8 mouse cellular contexts compared by ENCODE assay signal in the genomic region with DNA sequence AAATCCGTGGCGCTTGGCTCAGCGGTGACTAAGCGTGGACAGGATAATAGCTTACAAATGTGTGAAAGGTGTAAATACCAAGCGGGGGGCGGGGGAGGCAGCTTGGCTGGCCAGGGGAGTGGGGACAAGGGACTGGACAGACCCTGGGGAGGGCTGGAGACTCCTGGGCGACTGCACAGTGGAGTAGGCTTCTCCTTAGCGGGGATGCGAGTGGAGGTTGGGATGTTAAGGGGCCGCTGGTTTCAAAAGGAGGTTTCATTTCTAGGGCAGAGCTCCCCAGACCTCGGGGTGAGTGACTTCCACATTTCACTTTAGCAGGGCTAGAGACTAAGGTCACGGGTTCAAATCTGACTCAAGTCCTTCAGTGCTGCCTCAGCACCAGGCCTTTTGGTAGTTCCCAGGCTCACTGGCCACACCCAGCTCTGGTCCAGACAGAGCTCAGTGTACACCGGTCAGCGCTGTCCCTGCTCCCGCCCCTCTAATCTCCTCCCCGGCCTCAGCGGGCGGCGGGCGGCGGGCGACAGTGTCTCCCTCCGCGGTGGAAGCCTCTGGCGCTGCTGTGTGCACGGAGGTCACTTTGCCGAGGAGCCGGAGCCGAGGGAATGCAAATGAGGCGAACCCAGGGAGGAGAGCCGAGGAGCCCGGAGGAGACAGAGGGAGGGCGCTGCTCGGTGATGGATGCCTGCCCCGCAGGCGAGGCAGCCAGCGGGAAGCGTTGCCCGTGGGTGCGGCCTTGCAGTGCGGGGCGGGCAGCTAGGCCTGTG. TPM values are rescaled to one million over a fixed set of nuclear protein-coding genes. Genes with fewer than 3 reads are reported as not detected.
A peak's percentile ranks its signal among the peaks of the same experiment; 100 is the strongest.
DNase-seq lines count a peak whose midpoint lies in the region; ATAC-seq and TF ChIP-seq lines count a peak whose summit lies in the region.

No protein-coding gene starts in this region.

- peak overlapping the region; percentile 69; the same call in 1 of the 2 replicates for H3K27ac ChIP-seq in gastrocnemius, adult 2 months
- H3K27ac ChIP-seq in embryonic facial prominence, embryonic 13.5 days = no peak overlapping the region
- H3K27ac ChIP-seq in hindbrain, embryonic 10.5 days = peak overlapping the region; percentile 85
- no peak overlapping the region for H3K27ac ChIP-seq in limb, embryonic 14.5 days (replicated peaks; ENCODE audit: low read depth, low read length)

- H3K4me3 ChIP-seq in gastrocnemius, adult 2 months = peak overlapping the region; percentile 67
- peak overlapping the region; percentile 70 for H3K4me3 ChIP-seq in G1E (ENCODE audit: low read depth, low read length)
- H3K4me3 ChIP-seq in embryonic facial prominence, embryonic 13.5 days = peak overlapping the region; percentile 33
- H3K4me3 ChIP-seq in hindbrain, embryonic 10.5 days = peak overlapping the region; percentile 49
- H3K4me3 ChIP-seq in limb, embryonic 14.5 days (replicated peaks; ENCODE audit: low read length) = peak overlapping the region; percentile 31

- ATAC-seq in G1E (ENCODE audit: extremely low read depth, insufficient number of reproducible peaks, low FRiP score, poor library complexity, severe bottlenecking) = no peak
- ATAC-seq in embryonic facial prominence, embryonic 13.5 days (ENCODE audit: insufficient number of reproducible peaks, insufficient read depth, low FRiP score, low TSS enrichment, low read depth) = peak; percentile 63
- peak; percentile 55 for ATAC-seq in limb, embryonic 14.5 days (ENCODE audit: low FRiP score, low read depth)

- peaks cover 4% of the 10 kb centered on the region for H3K9me3 ChIP-seq in G1E (replicated peaks)
- no peaks in the 10 kb centered on the region for H3K9me3 ChIP-seq in embryonic facial prominence, embryonic 13.5 days
- H3K9me3 ChIP-seq in hindbrain, embryonic 10.5 days = no peaks in the 10 kb centered on the region
- H3K9me3 ChIP-seq in limb, embryonic 14.5 days (ENCODE audit: control insufficient read depth, low read length) = no peaks in the 10 kb centered on the region

- no peaks in the 10 kb centered on the region for H3K36me3 ChIP-seq in G1E (replicated peaks)
- no peaks in the 10 kb centered on the region for H3K36me3 ChIP-seq in embryonic facial prominence, embryonic 13.5 days
- H3K36me3 ChIP-seq in hindbrain, embryonic 10.5 days = no peaks in the 10 kb centered on the region
- H3K36me3 ChIP-seq in limb, embryonic 14.5 days (ENCODE audit: control insufficient read depth, insufficient read depth, low read length) = no peaks in the 10 kb centered on the region

- intact Hi-C loops in gastrocnemius, adult 2 months (cut with DNase I) = no loop called here

- no peak for TF ChIP-seq POLR2A in limb, embryonic 14.5 days (IDR thresholded peaks at IDR 0.05; ENCODE audit: borderline replicate concordance, extremely low read depth, insufficient read depth, insufficient read length)

- H3K27me3 ChIP-seq in G1E (ENCODE audit: insufficient read depth, low read length) = peaks cover 64% of the 10 kb centered on the region
- H3K27me3 ChIP-seq in embryonic facial prominence, embryonic 13.5 days = peaks cover 64% of the 10 kb centered on the region
- H3K27me3 ChIP-seq in hindbrain, embryonic 10.5 days (ENCODE audit: insufficient read depth, poor library complexity, severe bottlenecking) = peaks cover 85% of the 10 kb centered on the region
- H3K27me3 ChIP-seq in limb, embryonic 14.5 days (ENCODE audit: control insufficient read depth, insufficient read depth, low read length) = peaks cover 24% of the 10 kb centered on the region

- H3K4me1 ChIP-seq in G1E (ENCODE audit: insufficient read depth, low read depth, low read length) = peaks cover 87% of the 10 kb centered on the region
- peaks cover 33% of the 10 kb centered on the region for H3K4me1 ChIP-seq in embryonic facial prominence, embryonic 13.5 days
- peaks cover 69% of the 10 kb centered on the region for H3K4me1 ChIP-seq in hindbrain, embryonic 10.5 days (replicated peaks)
- peaks cover 19% of the 10 kb centered on the region for H3K4me1 ChIP-seq in limb, embryonic 14.5 days (ENCODE audit: control insufficient read depth, insufficient read depth, low read length)

- H3K9ac ChIP-seq in embryonic facial prominence, embryonic 13.5 days = peak overlapping the region; percentile 56
- H3K9ac ChIP-seq in limb, embryonic 14.5 days (ENCODE audit: low read depth, low read length, severe bottlenecking) = peak overlapping the region; percentile 38

- TF ChIP-seq CTCF in gastrocnemius, adult 2 months (IDR thresholded peaks at IDR 0.05) = peak; percentile 3; the same call in 1 of the 2 replicates
- TF ChIP-seq CTCF in G1E (IDR thresholded peaks at IDR 0.05; ENCODE audit: low read depth, low read length) = no peak

- peak; percentile 72 for DNase-seq in gastrocnemius, adult 2 months
- no peak for DNase-seq in gastrocnemius, adult 8-10 months (ENCODE audit: low spot score in 2 of 2)
- DNase-seq in G1E (ENCODE audit: low spot score) = no peak
- DNase-seq in hindbrain, embryonic 10.5 days (ENCODE audit: low spot score) = peak; percentile 68
- DNase-seq in limb, embryonic 14.5 days (ENCODE audit: low spot score) = no peak
- DNase-seq in neural tube, embryonic 10.5 days (ENCODE audit: extremely low spot score, low spot score) = peak; percentile 76
- DNase-seq in layer of hippocampus, adult 8-10 months (ENCODE audit: low spot score in 2 of 2) = no peak

- peak overlapping the region; percentile 61 for H3K4me2 ChIP-seq in embryonic facial prominence, embryonic 13.5 days
- peak overlapping the region; percentile 53 for H3K4me2 ChIP-seq in limb, embryonic 14.5 days (replicated peaks; ENCODE audit: low read depth, low read length, severe bottlenecking)

- WGBS in embryonic facial prominence, embryonic 13.5 days = 3% methylated on average over 42 of the region's 42 CpGs
- 3% methylated on average over 42 of the region's 42 CpGs for WGBS in hindbrain, embryonic 10.5 days
- 3% methylated on average over 30 of the region's 42 CpGs for WGBS in limb, embryonic 14.5 days

RNA-seq across cellular contexts. Expression of a gene that starts 8.0 kb away (rescaled TPM):
- not detected for total RNA-seq in gastrocnemius, adult 2 months (2021)
- total RNA-seq in gastrocnemius, adult 8-10 months (2022) = not detected
- total RNA-seq in G1E (2014; fragmentation: Nextera tagmentation) (1.1 and 2.9 TPM in 2 replicates), G1E (2017) (1.7 and 2.6 TPM in 2 replicates)
- polyA plus RNA-seq in G1E (2012) = 8.7 and 8.8 TPM in 2 replicates
- polyA plus RNA-seq in embryonic facial prominence, embryonic 13.5 days (2015; fragmentation: Nextera tagmentation; extraction: Ambion mirVana) = 0.30 and 0.45 TPM in 2 replicates
- polyA plus RNA-seq in hindbrain, embryonic 10.5 days (2016; fragmentation: Nextera tagmentation; extraction: Ambion mirVana) = 3.8 and 9.3 TPM in 2 replicates
- 0.35 and 0.72 TPM in 2 replicates for polyA plus RNA-seq in limb, embryonic 14.5 days (2012; rRNA removed)
- polyA plus RNA-seq in limb, embryonic 14.5 days (2014; fragmentation: Nextera tagmentation; extraction: Ambion mirVana) = 0.10 and 0.15 TPM in 2 replicates
- 1 to 10 TPM; 5.8 to 6.6 (median 6.0) TPM for total RNA-seq in layer of hippocampus, adult 8-10 months (2022)

RNA-seq across cellular contexts. Expression of a gene that starts 20.9 kb away (rescaled TPM):
- 1 to 10 TPM; 3.0 to 6.2 TPM for total RNA-seq in gastrocnemius, adult 2 months (2021)
- 1 to 10 TPM; 2.0 to 3.5 (median 2.5) TPM for total RNA-seq in gastrocnemius, adult 8-10 months (2022)
- total RNA-seq in G1E (2014; fragmentation: Nextera tagmentation) = 19.9 and 23.6 TPM in 2 replicates
- 12.0 and 16.6 TPM in 2 replicates for total RNA-seq in G1E (2017)
- 119 and 121 TPM in 2 replicates for polyA plus RNA-seq in G1E (2012)
- polyA plus RNA-seq in embryonic facial prominence, embryonic 13.5 days (2015; fragmentation: Nextera tagmentation; extraction: Ambion mirVana) = 30.6 and 31.5 TPM in 2 replicates
- 25.1 and 29.8 TPM in 2 replicates for polyA plus RNA-seq in hindbrain, embryonic 10.5 days (2016; fragmentation: Nextera tagmentation; extraction: Ambion mirVana)
- 104 and 148 TPM in 2 replicates for polyA plus RNA-seq in limb, embryonic 14.5 days (2012; rRNA removed)
- polyA plus RNA-seq in limb, embryonic 14.5 days (2014; fragmentation: Nextera tagmentation; extraction: Ambion mirVana) = 61.6 and 65.0 TPM in 2 replicates
- 10 to 100 TPM; 71.4 to 79.7 (median 77.2) TPM for total RNA-seq in layer of hippocampus, adult 8-10 months (2022)

RNA-seq across cellular contexts. Expression of a gene that starts 21.1 kb away (rescaled TPM):
- total RNA-seq in gastrocnemius, adult 2 months (2021) = not detected
- total RNA-seq in gastrocnemius, adult 8-10 months (2022) = not detected
- total RNA-seq in G1E (2014; fragmentation: Nextera tagmentation) (0.30 TPM in 1 of 2 replicates, not detected in the other), G1E (2017) (0.76 and 1.1 TPM in 2 replicates)
- polyA plus RNA-seq in G1E (2012) = 4.0 and 4.8 TPM in 2 replicates
- polyA plus RNA-seq in embryonic facial prominence, embryonic 13.5 days (2015; fragmentation: Nextera tagmentation; extraction: Ambion mirVana) = 1.1 and 1.5 TPM in 2 replicates
- polyA plus RNA-seq in hindbrain, embryonic 10.5 days (2016; fragmentation: Nextera tagmentation; extraction: Ambion mirVana) = 8.6 and 20.4 TPM in 2 replicates
- 1.4 and 2.0 TPM in 2 replicates for polyA plus RNA-seq in limb, embryonic 14.5 days (2012; rRNA removed)
- 0.51 and 1.1 TPM in 2 replicates for polyA plus RNA-seq in limb, embryonic 14.5 days (2014; fragmentation: Nextera tagmentation; extraction: Ambion mirVana)
- total RNA-seq in layer of hippocampus, adult 8-10 months (2022) = 10 to 100 TPM; 49.1 to 64.8 (median 55.6) TPM

RNA-seq across cellular contexts. Expression of a gene that starts 22.5 kb away (rescaled TPM):
- 10 to 100 TPM; 41.1 to 42.7 TPM for total RNA-seq in gastrocnemius, adult 2 months (2021)
- 10 to 100 TPM; 41.1 to 50.3 (median 42.8) TPM for total RNA-seq in gastrocnemius, adult 8-10 months (2022)
- total RNA-seq in G1E (2014; fragmentation: Nextera tagmentation) (179 and 182 TPM in 2 replicates), G1E (2017) (178 and 183 TPM in 2 replicates)
- 328 and 349 TPM in 2 replicates for polyA plus RNA-seq in G1E (2012)
- polyA plus RNA-seq in embryonic facial prominence, embryonic 13.5 days (2015; fragmentation: Nextera tagmentation; extraction: Ambion mirVana) = 74.2 and 83.0 TPM in 2 replicates
- polyA plus RNA-seq in hindbrain, embryonic 10.5 days (2016; fragmentation: Nextera tagmentation; extraction: Ambion mirVana) = 62.3 and 91.2 TPM in 2 replicates
- 144 and 199 TPM in 2 replicates for polyA plus RNA-seq in limb, embryonic 14.5 days (2012; rRNA removed)
- 71.8 and 74.9 TPM in 2 replicates for polyA plus RNA-seq in limb, embryonic 14.5 days (2014; fragmentation: Nextera tagmentation; extraction: Ambion mirVana)
- 10 to 100 TPM; 58.3 to 77.2 (median 72.7) TPM for total RNA-seq in layer of hippocampus, adult 8-10 months (2022)

RNA-seq across cellular contexts. Expression of a gene that starts 48.0 kb away (rescaled TPM):
- total RNA-seq in gastrocnemius, adult 2 months (2021) = 10 to 100 TPM; 28.4 to 41.4 TPM
- 10 to 100 TPM; 22.2 to 38.4 (median 28.3) TPM for total RNA-seq in gastrocnemius, adult 8-10 months (2022)
- total RNA-seq in G1E (2014; fragmentation: Nextera tagmentation) (not detected in 2 replicates), G1E (2017) (0.05 and 0.17 TPM in 2 replicates)
- not detected in 2 replicates for polyA plus RNA-seq in G1E (2012)
- 62.3 and 67.1 TPM in 2 replicates for polyA plus RNA-seq in embryonic facial prominence, embryonic 13.5 days (2015; fragmentation: Nextera tagmentation; extraction: Ambion mirVana)
- polyA plus RNA-seq in hindbrain, embryonic 10.5 days (2016; fragmentation: Nextera tagmentation; extraction: Ambion mirVana) = 37.9 and 44.2 TPM in 2 replicates
- polyA plus RNA-seq in limb, embryonic 14.5 days (2012; rRNA removed) = 315 and 381 TPM in 2 replicates
- 108 and 120 TPM in 2 replicates for polyA plus RNA-seq in limb, embryonic 14.5 days (2014; fragmentation: Nextera tagmentation; extraction: Ambion mirVana)
- total RNA-seq in layer of hippocampus, adult 8-10 months (2022) = 10 to 100 TPM; 20.8 to 25.7 (median 23.1) TPM

Comparison
In these comparisons a context has a peak if more than half of its experiments do, and no peak if none do; other contexts are left out.
1. DNase-seq: peak in gastrocnemius, adult 2 months (single experiment), hindbrain, embryonic 10.5 days (single experiment) and neural tube, embryonic 10.5 days (single experiment); none in gastrocnemius, adult 8-10 months (0 of 2), G1E (single experiment), limb, embryonic 14.5 days (single experiment) and layer of hippocampus, adult 8-10 months (0 of 2).
2. H3K27ac ChIP-seq: peak in gastrocnemius, adult 2 months (single experiment) and hindbrain, embryonic 10.5 days (single experiment); none in embryonic facial prominence, embryonic 13.5 days (single experiment) and limb, embryonic 14.5 days (single experiment).
3. RNA of a gene that starts 21.1 kb away (total RNA-seq): 49.1 to 64.8 TPM in layer of hippocampus, adult 8-10 months; 0.30 to 1.1 TPM in G1E, not detected in gastrocnemius, adult 2 months and not detected in gastrocnemius, adult 8-10 months; every median in the first group is over 10 times any median in the second.
4. Peak in every context shown above with its lines, with median percentiles within 50 percentile points of each other: H3K4me3 ChIP-seq.